Mouse (Mus musculus): Measurements from ENCODE around the gene Mlxip.

GRCm38 (mm10) chr5:123431524-123432304, 37.1 kb downstream of the Mlxip start:
- TF ChIP-seq CTCF (IDR thresholded peaks at IDR 0.05; ENCODE audit: borderline replicate concordance, extremely low read depth, insufficient read depth, insufficient read length), result no peak
- no peak for TF ChIP-seq POLR2A (IDR thresholded peaks at IDR 0.05; ENCODE audit: borderline replicate concordance, extremely low read depth, insufficient read depth, insufficient read length, poor library complexity, severe bottlenecking)
